Mouse (Mus musculus): Measurements from ENCODE around the gene Drd2. TPM values are rescaled to one million over a fixed set of nuclear protein-coding genes. Genes with fewer than 3 reads are reported as not detected.

Gene Drd2
- polyA plus RNA-seq, 1 experiment from 2014 or later = not detected

DNA sequence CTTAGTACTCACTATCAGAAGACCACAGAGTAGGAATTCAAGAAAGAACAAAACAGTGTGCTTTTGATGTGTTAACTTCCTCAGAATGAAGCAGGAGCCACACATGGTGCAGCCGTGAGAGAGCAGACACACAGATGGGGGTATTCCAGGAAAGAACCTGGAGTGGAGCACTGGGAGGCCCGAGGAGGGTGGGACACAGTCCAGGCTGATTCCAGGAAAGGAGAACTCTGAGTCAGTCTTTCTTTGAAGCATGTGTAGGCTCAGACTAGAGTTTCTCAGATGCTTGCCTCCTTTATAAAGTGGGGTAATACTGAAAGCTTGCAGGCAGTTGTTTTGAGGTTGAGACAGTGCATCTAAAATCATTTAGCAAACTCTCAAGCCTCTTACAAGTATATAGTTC lies 51.8 kb downstream of the Drd2 start:
- ATAC-seq (replicated peaks; ENCODE audit: low FRiP score, low read depth) = no peak
- H3K27ac ChIP-seq = no peak overlapping the region
- no peak for TF ChIP-seq CTCF (IDR thresholded peaks at IDR 0.05; ENCODE audit: low read depth)
- H3K9me3 ChIP-seq (replicated peaks; ENCODE audit: low read length) = no peaks in the 10 kb centered on the region
- no peak overlapping the region for H3K9ac ChIP-seq (ENCODE audit: low read depth, low read length)
- H3K36me3 ChIP-seq (ENCODE audit: insufficient read depth, low read length) = no peaks in the 10 kb centered on the region
- no peaks in the 10 kb centered on the region for H3K4me1 ChIP-seq (replicated peaks; ENCODE audit: insufficient read depth, low read length)
- H3K4me2 ChIP-seq (ENCODE audit: low read length) = no peak overlapping the region
- WGBS = 48% methylated on average over 2 of the region's 2 CpGs
- H3K4me3 ChIP-seq (replicated peaks; ENCODE audit: low read depth, low read length) = no peak overlapping the region
- H3K27me3 ChIP-seq (ENCODE audit: insufficient read depth, low read length) = no peaks in the 10 kb centered on the region
- no peak for DNase-seq (ENCODE audit: low spot score)

DNA sequence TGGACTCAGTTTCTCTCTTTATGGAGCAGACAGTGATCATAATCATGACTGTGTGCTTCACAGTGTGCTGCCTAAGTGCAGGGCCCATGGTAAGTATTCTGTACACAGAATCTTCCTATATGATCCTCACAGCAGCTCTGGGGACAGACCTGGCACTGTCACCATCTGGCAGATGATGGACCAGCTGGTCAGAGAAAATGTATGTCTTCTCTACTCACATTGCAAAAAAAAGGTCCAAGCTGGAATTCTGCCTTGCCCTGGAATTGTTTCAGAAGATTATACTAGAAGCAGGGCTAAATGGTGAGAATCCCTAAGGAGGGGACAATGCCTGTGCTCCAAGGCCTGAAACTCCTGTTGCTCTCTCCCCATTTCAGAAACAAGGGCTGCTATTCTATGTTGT lies 55.6 kb downstream of the Drd2 start:
- Histone ChIP-seq H3K9me3 (replicated peaks; ENCODE audit: low read length) (no peaks in the 10 kb centered on the region), H3K27me3 (ENCODE audit: insufficient read depth, low read length) (no peaks in the 10 kb centered on the region), H3K4me1 (replicated peaks; ENCODE audit: insufficient read depth, low read length) (no peaks in the 10 kb centered on the region), H3K27ac (no peak overlapping the region), H3K4me2 (ENCODE audit: low read length) (no peak overlapping the region), H3K9ac (ENCODE audit: low read depth, low read length) (no peak overlapping the region), H3K4me3 (replicated peaks; ENCODE audit: low read depth, low read length) (no peak overlapping the region), H3K36me3 (ENCODE audit: insufficient read depth, low read length) (no peaks in the 10 kb centered on the region)
- TF ChIP-seq CTCF (IDR thresholded peaks at IDR 0.05; ENCODE audit: low read depth) = no peak
- ATAC-seq (replicated peaks; ENCODE audit: low FRiP score, low read depth) = no peak
- no peak for DNase-seq (ENCODE audit: low spot score)

DNA sequence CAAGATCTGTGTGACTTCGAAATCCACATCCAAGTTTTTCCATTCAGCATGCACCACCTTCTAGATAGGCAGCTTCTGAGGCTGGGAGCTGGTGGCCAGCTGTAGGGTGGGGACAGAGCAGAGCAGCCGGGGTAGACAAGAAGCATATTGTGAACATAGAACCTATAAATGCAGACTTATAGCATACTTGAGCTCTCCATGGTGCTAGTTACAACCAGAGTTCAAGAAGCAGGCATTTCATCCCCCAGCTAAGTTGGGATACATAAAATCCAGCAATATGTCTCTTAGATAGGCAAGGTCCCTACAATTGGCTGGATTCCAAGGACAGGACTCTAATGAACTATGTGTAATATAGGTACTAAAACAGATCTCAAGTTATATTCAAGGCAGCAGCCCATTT lies 63.3 kb downstream of the Drd2 start:
- H3K27me3 ChIP-seq (ENCODE audit: insufficient read depth, low read length) = no peaks in the 10 kb centered on the region
- no peak overlapping the region for H3K27ac ChIP-seq
- 64% methylated on average over 2 of the region's 2 CpGs for WGBS
- H3K36me3 ChIP-seq (ENCODE audit: insufficient read depth, low read length) = no peaks in the 10 kb centered on the region
- no peak overlapping the region for H3K4me2 ChIP-seq (ENCODE audit: low read length)
- no peak for ATAC-seq (replicated peaks; ENCODE audit: low FRiP score, low read depth)
- no peak for TF ChIP-seq CTCF (IDR thresholded peaks at IDR 0.05; ENCODE audit: low read depth)
- no peaks in the 10 kb centered on the region for H3K4me1 ChIP-seq (replicated peaks; ENCODE audit: insufficient read depth, low read length)
- H3K4me3 ChIP-seq (replicated peaks; ENCODE audit: low read depth, low read length) = no peak overlapping the region
- peak; percentile 47 for DNase-seq (ENCODE audit: low spot score)
- H3K9ac ChIP-seq (ENCODE audit: low read depth, low read length) = no peak overlapping the region
- H3K9me3 ChIP-seq (replicated peaks; ENCODE audit: low read length) = no peaks in the 10 kb centered on the region

DNA sequence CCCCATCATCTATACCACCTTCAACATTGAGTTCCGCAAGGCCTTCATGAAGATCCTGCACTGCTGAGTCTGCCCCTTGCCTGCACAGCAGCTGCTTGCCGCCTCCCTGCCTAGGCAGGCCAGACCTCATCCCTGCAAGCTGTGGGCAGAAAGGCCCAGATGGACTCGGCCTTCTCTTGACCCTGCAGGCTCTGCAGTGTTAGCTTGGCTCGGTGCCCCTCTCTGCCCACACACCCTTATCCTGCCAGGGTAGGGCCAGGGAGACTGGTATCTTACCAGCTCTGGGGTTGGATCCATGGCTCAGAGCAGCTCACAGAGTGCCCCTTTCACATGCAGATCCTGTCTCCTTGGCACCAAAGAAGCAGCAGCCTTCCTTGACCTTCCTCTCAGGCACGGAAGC lies 66.6 kb downstream of the Drd2 start:
- no peaks in the 10 kb centered on the region for H3K27me3 ChIP-seq (ENCODE audit: insufficient read depth, low read length)
- no peaks in the 10 kb centered on the region for H3K4me1 ChIP-seq (replicated peaks; ENCODE audit: insufficient read depth, low read length)
- H3K4me3 ChIP-seq (replicated peaks; ENCODE audit: low read depth, low read length) = no peak overlapping the region
- TF ChIP-seq CTCF (IDR thresholded peaks at IDR 0.05; ENCODE audit: low read depth) = no peak
- H3K36me3 ChIP-seq (ENCODE audit: insufficient read depth, low read length) = no peaks in the 10 kb centered on the region
- 85% methylated on average over 5 of the region's 5 CpGs for WGBS
- no peak overlapping the region for H3K9ac ChIP-seq (ENCODE audit: low read depth, low read length)
- ATAC-seq (replicated peaks; ENCODE audit: low FRiP score, low read depth) (no peak), DNase-seq (ENCODE audit: low spot score) (no peak)
- H3K4me2 ChIP-seq (ENCODE audit: low read length) = no peak overlapping the region
- H3K27ac ChIP-seq = no peak overlapping the region
- no peaks in the 10 kb centered on the region for H3K9me3 ChIP-seq (replicated peaks; ENCODE audit: low read length)

DNA sequence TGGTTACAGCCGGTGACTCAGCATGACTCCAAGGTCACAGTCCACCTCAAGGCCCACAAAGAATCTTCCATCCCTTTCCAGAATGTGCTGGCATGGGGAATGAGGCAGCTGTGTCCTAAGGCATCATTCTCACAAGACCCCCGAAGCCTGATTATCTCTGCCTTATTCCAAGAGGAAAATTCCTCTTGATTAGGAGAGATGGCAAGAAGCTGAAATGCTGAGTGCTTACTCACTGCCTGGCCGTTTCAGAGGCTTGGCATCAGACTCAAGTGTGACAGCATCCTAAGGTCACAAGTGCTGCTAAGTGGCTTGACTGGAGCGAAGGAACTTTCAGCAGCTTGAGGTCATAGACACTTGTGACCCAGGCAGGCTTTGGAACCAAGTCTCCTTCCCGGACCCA lies 70.2 kb downstream of the Drd2 start:
- no peak for DNase-seq (ENCODE audit: low spot score)
- Histone ChIP-seq H3K27ac (no peak overlapping the region), H3K27me3 (ENCODE audit: insufficient read depth, low read length) (no peaks in the 10 kb centered on the region), H3K4me1 (replicated peaks; ENCODE audit: insufficient read depth, low read length) (no peaks in the 10 kb centered on the region), H3K9me3 (replicated peaks; ENCODE audit: low read length) (no peaks in the 10 kb centered on the region), H3K4me2 (ENCODE audit: low read length) (no peak overlapping the region), H3K9ac (ENCODE audit: low read depth, low read length) (no peak overlapping the region), H3K4me3 (replicated peaks; ENCODE audit: low read depth, low read length) (no peak overlapping the region), H3K36me3 (ENCODE audit: insufficient read depth, low read length) (no peaks in the 10 kb centered on the region)
- ATAC-seq (replicated peaks; ENCODE audit: low FRiP score, low read depth) = no peak
- 80% methylated on average over 5 of the region's 5 CpGs for WGBS
- TF ChIP-seq CTCF (IDR thresholded peaks at IDR 0.05; ENCODE audit: low read depth) = no peak

DNA sequence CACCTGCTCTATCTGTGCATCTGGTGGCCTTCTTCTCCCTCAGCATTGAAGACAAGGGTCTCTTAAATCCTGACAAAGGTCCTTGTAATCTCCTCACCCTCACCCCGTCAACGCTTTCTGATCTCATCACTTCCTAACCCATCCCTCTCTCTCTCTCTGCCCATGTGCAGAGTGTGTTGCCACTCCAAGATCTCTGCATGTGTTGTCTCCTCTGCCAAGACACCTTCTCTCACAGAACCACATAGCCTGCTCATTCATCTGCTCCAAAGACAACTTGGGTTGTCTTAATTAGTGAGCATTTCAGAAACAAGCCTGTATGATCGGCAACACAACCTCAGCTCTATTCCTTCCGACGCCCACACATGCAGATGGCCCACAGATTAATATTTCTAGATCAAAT lies 83.4 kb downstream of the Drd2 start:
- no peak for TF ChIP-seq CTCF (IDR thresholded peaks at IDR 0.05; ENCODE audit: low read depth)
- WGBS = 87% methylated on average over 5 of the region's 5 CpGs

DNA sequence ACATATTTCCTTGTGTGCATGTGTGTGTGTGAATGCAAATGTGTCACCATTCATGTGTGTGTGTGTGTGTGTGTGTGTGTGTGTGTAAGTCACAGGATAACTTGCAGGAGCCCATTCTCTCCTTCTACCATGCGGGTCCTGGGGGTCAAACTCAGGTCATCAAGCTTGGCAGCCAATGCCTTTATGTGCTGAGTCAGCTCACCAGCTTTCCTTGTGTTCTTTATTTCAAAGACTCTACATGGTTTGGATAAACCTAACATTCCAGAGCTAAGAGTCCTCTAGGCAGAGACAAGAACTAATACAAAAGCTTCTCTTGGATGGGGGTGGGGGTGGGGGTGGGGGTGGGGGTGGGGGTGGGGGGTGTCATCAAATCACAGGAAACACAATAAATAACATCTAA lies 85.2 kb downstream of the Drd2 start:
- no peak overlapping the region for H3K4me3 ChIP-seq (replicated peaks; ENCODE audit: low read depth, low read length)
- ATAC-seq (replicated peaks; ENCODE audit: low FRiP score, low read depth) (no peak), DNase-seq (ENCODE audit: low spot score) (no peak)
- 45% methylated on average over 1 of the region's 1 CpGs for WGBS
- no peak overlapping the region for H3K27ac ChIP-seq
- no peak overlapping the region for H3K9ac ChIP-seq (ENCODE audit: low read depth, low read length)
- no peaks in the 10 kb centered on the region for H3K27me3 ChIP-seq (ENCODE audit: insufficient read depth, low read length)
- no peaks in the 10 kb centered on the region for H3K36me3 ChIP-seq (ENCODE audit: insufficient read depth, low read length)
- no peaks in the 10 kb centered on the region for H3K4me1 ChIP-seq (replicated peaks; ENCODE audit: insufficient read depth, low read length)
- H3K9me3 ChIP-seq (replicated peaks; ENCODE audit: low read length) = no peaks in the 10 kb centered on the region
- H3K4me2 ChIP-seq (ENCODE audit: low read length) = no peak overlapping the region
- no peak for TF ChIP-seq CTCF (IDR thresholded peaks at IDR 0.05; ENCODE audit: low read depth)

More for the DNA sequence above, 83.4 kb downstream of the Drd2 start:
- no peaks in the 10 kb centered on the region for H3K9me3 ChIP-seq (replicated peaks; ENCODE audit: low read length)
- no peak overlapping the region for H3K9ac ChIP-seq (ENCODE audit: low read depth, low read length)
- H3K27me3 ChIP-seq (ENCODE audit: insufficient read depth, low read length) = no peaks in the 10 kb centered on the region
- H3K4me2 ChIP-seq (ENCODE audit: low read length) = no peak overlapping the region
- H3K4me3 ChIP-seq (replicated peaks; ENCODE audit: low read depth, low read length) = no peak overlapping the region
- ATAC-seq (replicated peaks; ENCODE audit: low FRiP score, low read depth) (no peak), DNase-seq (ENCODE audit: low spot score) (no peak)
- H3K27ac ChIP-seq = no peak overlapping the region
- no peaks in the 10 kb centered on the region for H3K36me3 ChIP-seq (ENCODE audit: insufficient read depth, low read length)
- H3K4me1 ChIP-seq (replicated peaks; ENCODE audit: insufficient read depth, low read length) = no peaks in the 10 kb centered on the region
